Mouse (Mus musculus): ENCODE data around the gene Hs6st2.

DNA sequence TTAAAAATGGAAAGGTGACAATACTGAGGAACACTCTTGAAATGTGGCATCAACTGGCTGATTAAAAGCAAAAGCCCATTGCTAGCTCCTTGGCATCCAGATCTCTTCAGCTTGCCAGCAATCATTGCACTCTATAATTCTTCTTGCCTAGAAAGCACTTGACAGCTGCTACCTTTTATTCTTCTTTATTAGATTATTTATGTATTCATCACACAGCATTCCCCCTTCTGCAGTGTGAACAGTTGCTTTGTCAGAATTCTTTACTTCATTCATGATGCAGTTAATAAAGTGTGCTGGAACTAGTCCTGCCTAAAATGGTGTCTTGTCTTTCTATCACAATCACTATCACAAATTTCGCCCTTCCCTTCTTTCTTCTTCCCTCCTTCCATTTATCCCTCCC lies 332.0 kb downstream of the Hs6st2 start:
- TF ChIP-seq CTCF (IDR thresholded peaks at IDR 0.05; ENCODE audit: extremely low read depth, insufficient read length, insufficient replicate concordance, low read depth, low read length) (no peak), POLR2A (IDR thresholded peaks at IDR 0.05; ENCODE audit: low read depth, low read length) (no peak)
